Mouse (Mus musculus) limb, embryonic 15.5 days (tissue): Measurements from ENCODE around the gene Asna1. TPM values are rescaled to one million over a fixed set of nuclear protein-coding genes. Genes with fewer than 3 reads are reported as not detected.

ENCODE experiments used
- ATAC-seq: fragments of 200-750 bp; cut with Nextera tagmentation; 2 replicates; pipeline ENCODE4 v1.8.0; 2017; ENCODE audit warnings: low read depth, moderate TSS enrichment; ENCODE audit not compliant: insufficient number of reproducible peaks, low FRiP score, low TSS enrichment
- H3K27ac ChIP-seq: fragments of 300-500 bp; sonication (generic); 2 replicates; pipeline ENCODE4 v1.5.1; 2015; ENCODE audit warnings: moderate library complexity, mild to moderate bottlenecking, inconsistent platforms
- H3K27me3 ChIP-seq: fragments of 300-500 bp; sonication (generic); 2 replicates; pipeline ENCODE4 v1.6.1; 2015; ENCODE audit warnings: inconsistent platforms
- H3K36me3 ChIP-seq: fragments of 300-500 bp; sonication (generic); 2 replicates; pipeline ENCODE4 v1.6.1; 2015; ENCODE audit warnings: inconsistent platforms
- H3K4me1 ChIP-seq: fragments of 300-500 bp; sonication (generic); 2 replicates; pipeline ENCODE4 v1.6.1; 2015; ENCODE audit warnings: inconsistent platforms
- H3K4me2 ChIP-seq: fragments of 300-500 bp; sonication (generic); 2 replicates; pipeline ENCODE4 v1.6.1; 2015; ENCODE audit warnings: mild to moderate bottlenecking, inconsistent platforms
- H3K4me3 ChIP-seq: fragments of 300-500 bp; sonication (generic); 2 replicates; pipeline ENCODE4 v1.5.1; 2015; ENCODE audit warnings: mild to moderate bottlenecking, inconsistent platforms
- H3K9ac ChIP-seq: fragments of 300-500 bp; sonication (generic); 2 replicates; pipeline ENCODE4 v1.6.1; 2015; ENCODE audit warnings: inconsistent platforms
- H3K9me3 ChIP-seq: fragments of 300-500 bp; sonication (generic); 2 replicates; pipeline ENCODE4 v1.6.1; 2016; ENCODE audit warnings: inconsistent platforms
- WGBS: fragments of 180-500 bp; shearing (Covaris S2); methylation state at CpG from one replicate; pipeline ENCODE4 v1.1.7; 2015; 5-methylcytosine and 5-hydroxymethylcytosine counted together
- polyA plus RNA-seq: library from polyadenylated mRNA; unstranded; fragments of >200 nt; fragmentation: Nextera tagmentation; extraction: Ambion mirVana; gene quantifications from 2 replicates; pipeline ENCODE4 v1.2.1, GENCODE M21; 2015

Asna1 gene
- polyA plus RNA-seq, 1 experiment from 2014 or later: 113 TPM

- 31% methylated on average over 8 of the region's 8 CpGs for WGBS
- H3K9me3 ChIP-seq: no peaks in the 10 kb centered on the region
- no peak for ATAC-seq
- peak overlapping the region; percentile 51 for H3K4me3 ChIP-seq
- H3K9ac ChIP-seq: no peak overlapping the region
- no peaks in the 10 kb centered on the region for H3K36me3 ChIP-seq
- peaks cover 47% of the 10 kb centered on the region for H3K4me1 ChIP-seq
- H3K27me3 ChIP-seq: 0 out of 2 replicates have a peak, but pooled peaks cover 4% of the 10 kb centered on the region
- peak overlapping the region; percentile 95 for H3K4me2 ChIP-seq
- H3K27ac ChIP-seq: peak overlapping the region; percentile 81; the same call in 1 of the 2 replicates
Measured at GRCm38 (mm10) chr8:84986379-84986945, 38.6 kb downstream of the Asna1 start.

- Histone ChIP-seq H3K4me3 (peak overlapping the region; percentile 51), H3K4me2 (peak overlapping the region; percentile 95), H3K9ac (peak overlapping the region; percentile 39; the same call in 1 of the 2 replicates), H3K9me3 (no peaks in the 10 kb centered on the region), H3K36me3 (no peaks in the 10 kb centered on the region), H3K4me1 (peaks cover 48% of the 10 kb centered on the region), H3K27ac (peak overlapping the region; percentile 81), H3K27me3 (0 out of 2 replicates have a peak, but pooled peaks cover 4% of the 10 kb centered on the region)
- ATAC-seq: no peak
- WGBS: 1% methylated on average over 53 of the region's 53 CpGs
Measured at GRCm38 (mm10) chr8:84985684-84986378, 39.2 kb downstream of the Asna1 start.

- H3K36me3 ChIP-seq: no peaks in the 10 kb centered on the region
- 1% methylated on average over 23 of the region's 23 CpGs for WGBS
- 0 out of 2 replicates have a peak, but pooled peaks cover 4% of the 10 kb centered on the region for H3K27me3 ChIP-seq
- H3K9ac ChIP-seq: peak overlapping the region; percentile 39; the same call in 1 of the 2 replicates
- peak overlapping the region; percentile 51 for H3K4me3 ChIP-seq
- ATAC-seq: no peak
- no peaks in the 10 kb centered on the region for H3K9me3 ChIP-seq
- H3K27ac ChIP-seq: peak overlapping the region; percentile 81
- H3K4me1 ChIP-seq: peaks cover 47% of the 10 kb centered on the region
- H3K4me2 ChIP-seq: peak overlapping the region; percentile 95
Measured at GRCm38 (mm10) chr8:84985049-84985683, 39.9 kb downstream of the Asna1 start.

- no peaks in the 10 kb centered on the region for H3K9me3 ChIP-seq
- peak overlapping the region; percentile 81 for H3K27ac ChIP-seq
- H3K4me1 ChIP-seq: peaks cover 51% of the 10 kb centered on the region
- 0 out of 2 replicates have a peak overlapping the region, but pooled peaks have one; percentile 39 for H3K9ac ChIP-seq
- no peak for ATAC-seq
- WGBS: 9% methylated on average over 16 of the region's 16 CpGs
- H3K4me2 ChIP-seq: peak overlapping the region; percentile 95
- no peaks in the 10 kb centered on the region for H3K36me3 ChIP-seq
- H3K4me3 ChIP-seq: peak overlapping the region; percentile 51; the same call in 1 of the 2 replicates
- H3K27me3 ChIP-seq: 0 out of 2 replicates have a peak, but pooled peaks cover 4% of the 10 kb centered on the region
Measured at GRCm38 (mm10) chr8:84984294-84985048, 40.6 kb downstream of the Asna1 start.

GRCm38 (mm10) chr8:84982499-84983011 is 42.5 kb downstream of the Asna1 start:
- no peak overlapping the region for H3K9ac ChIP-seq
- H3K27ac ChIP-seq: peak overlapping the region; percentile 44; the same call in 1 of the 2 replicates
- no peak for ATAC-seq
- no peaks in the 10 kb centered on the region for H3K9me3 ChIP-seq
- no peak overlapping the region for H3K4me2 ChIP-seq
- H3K4me1 ChIP-seq: peaks cover 66% of the 10 kb centered on the region
- no peak overlapping the region for H3K4me3 ChIP-seq
- 45% methylated on average over 3 of the region's 3 CpGs for WGBS
- peaks cover 11% of the 10 kb centered on the region for H3K27me3 ChIP-seq
- no peaks in the 10 kb centered on the region for H3K36me3 ChIP-seq

- Histone ChIP-seq H3K36me3 (no peaks in the 10 kb centered on the region), H3K27me3 (peaks cover 18% of the 10 kb centered on the region), H3K9ac (no peak overlapping the region), H3K9me3 (no peaks in the 10 kb centered on the region), H3K4me3 (no peak overlapping the region), H3K27ac (peak overlapping the region; percentile 44; the same call in 1 of the 2 replicates), H3K4me2 (no peak overlapping the region), H3K4me1 (peaks cover 73% of the 10 kb centered on the region)
- WGBS: 62% methylated on average over 15 of the region's 15 CpGs
- no peak for ATAC-seq
Measured at GRCm38 (mm10) chr8:84981644-84982498, 43.2 kb downstream of the Asna1 start.

- Histone ChIP-seq H3K27me3 (peaks cover 15% of the 10 kb centered on the region), H3K36me3 (no peaks in the 10 kb centered on the region), H3K9ac (no peak overlapping the region), H3K9me3 (no peaks in the 10 kb centered on the region), H3K27ac (peak overlapping the region; percentile 65), H3K4me1 (peaks cover 76% of the 10 kb centered on the region), H3K4me3 (0 out of 2 replicates have a peak overlapping the region, but pooled peaks have one; percentile 55), H3K4me2 (peak overlapping the region; percentile 96)
- no peak for ATAC-seq
- 26% methylated on average over 11 of the region's 11 CpGs for WGBS
Measured at GRCm38 (mm10) chr8:84980622-84981358, 44.3 kb downstream of the Asna1 start.

- Histone ChIP-seq H3K4me1 (peaks cover 73% of the 10 kb centered on the region), H3K4me3 (peak overlapping the region; percentile 55), H3K4me2 (peak overlapping the region; percentile 96), H3K36me3 (peaks cover 4% of the 10 kb centered on the region; the same call in 1 of the 2 replicates), H3K9ac (peak overlapping the region; percentile 21; the same call in 1 of the 2 replicates), H3K27ac (peak overlapping the region; percentile 80), H3K27me3 (peaks cover 15% of the 10 kb centered on the region), H3K9me3 (no peaks in the 10 kb centered on the region)
- 4% methylated on average over 41 of the region's 42 CpGs for whole genome bisulfite sequencing
- ATAC-seq: peak; percentile 31
Measured at GRCm38 (mm10) chr8:84979599-84980421, 45.3 kb downstream of the Asna1 start.

GRCm38 (mm10) chr8:84978248-84978940 is 46.7 kb downstream of the Asna1 start, which contains the start of gene Junb:
TSS of gene Junb (minus strand) at chr8:84978718.
- peaks cover 65% of the 10 kb centered on the region for H3K4me1 ChIP-seq
- H3K27me3 ChIP-seq: peaks cover 15% of the 10 kb centered on the region
- H3K9me3 ChIP-seq: no peaks in the 10 kb centered on the region
- H3K9ac ChIP-seq: peak within 1 kb of the TSS; percentile 54
- peak within 1 kb of the TSS; percentile 96 for H3K4me2 ChIP-seq
- under 1% methylated on average over 63 of the region's 63 CpGs for WGBS
- peak within 1 kb of the TSS; percentile 55 for H3K4me3 ChIP-seq
- peaks cover 17% of the 10 kb centered on the region for H3K36me3 ChIP-seq
- peak within 1 kb of the TSS; percentile 80 for H3K27ac ChIP-seq
- peak; percentile 60 for ATAC-seq
